Mouse (Mus musculus): Measurements from ENCODE around the gene Bend3. TPM values are rescaled to one million over a fixed set of nuclear protein-coding genes. Genes with fewer than 3 reads are reported as not detected.
A peak's percentile ranks its signal among the peaks of the same experiment; 100 is the strongest.

Gene Bend3
- polyA plus RNA-seq (2015; fragmentation: Nextera tagmentation; extraction: Ambion mirVana), result 2.1 and 2.2 TPM in 2 replicates

GRCm38 (mm10) chr10:43478751-43479435, at the start of gene Bend3:
Gene Bend3 (plus strand): TSS chr10:43478831.
- Histone ChIP-seq H3K9me3 (ENCODE audit: control insufficient read depth, low read length) (no peaks in the 10 kb centered on the region), H3K4me1 (ENCODE audit: control insufficient read depth, insufficient read depth, low read length) (peaks cover 13% of the 10 kb centered on the region), H3K36me3 (ENCODE audit: control insufficient read depth, insufficient read depth, low read length) (no peaks in the 10 kb centered on the region), H3K4me3 (ENCODE audit: low read length) (peak within 1 kb of the TSS; percentile 83), H3K27me3 (replicated peaks; ENCODE audit: control insufficient read depth, insufficient read depth, low read length) (no peaks in the 10 kb centered on the region), H3K27ac (ENCODE audit: low read length) (peak within 1 kb of the TSS; percentile 97), H3K9ac (ENCODE audit: low read depth, low read length) (peak within 1 kb of the TSS; percentile 97), H3K4me2 (ENCODE audit: low read depth, low read length) (peak within 1 kb of the TSS; percentile 89)
- under 1% methylated on average over 90 of the region's 101 CpGs for WGBS
- ATAC-seq, result peak; percentile 57

DNA sequence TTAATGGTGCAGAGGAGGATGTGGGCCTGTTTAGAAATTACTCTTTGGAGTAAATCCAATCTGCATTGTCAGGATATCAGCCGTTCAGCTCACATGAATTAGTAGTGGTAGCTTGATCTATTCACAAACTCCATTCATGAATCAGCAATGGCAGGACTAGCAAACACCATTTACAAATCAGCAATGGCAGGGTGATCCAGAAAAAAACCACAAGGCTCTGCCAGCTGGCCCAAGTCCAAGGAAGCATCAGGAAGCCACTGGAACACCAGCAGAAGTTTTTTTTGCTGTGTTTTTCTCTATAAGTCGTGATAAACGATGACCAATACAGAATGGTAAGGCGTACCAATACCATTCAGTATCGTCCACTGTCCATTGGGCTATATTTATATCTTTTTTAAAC, 48.0 kb upstream of the Bend3 start:
- H3K9ac ChIP-seq (ENCODE audit: low read depth, low read length), result no peak overlapping the region
- H3K27me3 ChIP-seq (replicated peaks; ENCODE audit: control insufficient read depth, insufficient read depth, low read length), result no peaks in the 10 kb centered on the region
- H3K4me2 ChIP-seq (ENCODE audit: low read depth, low read length), result no peak overlapping the region
- H3K4me3 ChIP-seq (ENCODE audit: low read length), result no peak overlapping the region
- H3K4me1 ChIP-seq (ENCODE audit: control insufficient read depth, insufficient read depth, low read length), result no peaks in the 10 kb centered on the region
- H3K36me3 ChIP-seq (ENCODE audit: control insufficient read depth, insufficient read depth, low read length), result no peaks in the 10 kb centered on the region
- peaks cover 4% of the 10 kb centered on the region; the same call in 1 of the 2 replicates for H3K9me3 ChIP-seq (ENCODE audit: control insufficient read depth, low read length)
- no peak overlapping the region for H3K27ac ChIP-seq (ENCODE audit: low read length)
- ATAC-seq, result no peak
- WGBS, result 89% methylated on average over 5 of the region's 5 CpGs

GRCm38 (mm10) chr10:43434326-43434725, 44.3 kb upstream of the Bend3 start:
- ATAC-seq, result no peak
- peaks cover 4% of the 10 kb centered on the region; the same call in 1 of the 2 replicates for H3K9me3 ChIP-seq (ENCODE audit: control insufficient read depth, low read length)
- no peak overlapping the region for H3K9ac ChIP-seq (ENCODE audit: low read depth, low read length)
- 82% methylated on average over 4 of the region's 4 CpGs for WGBS
- no peak overlapping the region for H3K4me2 ChIP-seq (ENCODE audit: low read depth, low read length)
- no peaks in the 10 kb centered on the region for H3K27me3 ChIP-seq (replicated peaks; ENCODE audit: control insufficient read depth, insufficient read depth, low read length)
- H3K36me3 ChIP-seq (ENCODE audit: control insufficient read depth, insufficient read depth, low read length), result no peaks in the 10 kb centered on the region
- no peak overlapping the region for H3K27ac ChIP-seq (ENCODE audit: low read length)
- H3K4me3 ChIP-seq (ENCODE audit: low read length), result no peak overlapping the region
- peaks cover 6% of the 10 kb centered on the region; the same call in 1 of the 2 replicates for H3K4me1 ChIP-seq (ENCODE audit: control insufficient read depth, insufficient read depth, low read length)

GRCm38 (mm10) chr10:43435757-43436156, 42.9 kb upstream of the Bend3 start:
- no peak for ATAC-seq
- no peaks in the 10 kb centered on the region for H3K27me3 ChIP-seq (replicated peaks; ENCODE audit: control insufficient read depth, insufficient read depth, low read length)
- no peak overlapping the region for H3K27ac ChIP-seq (ENCODE audit: low read length)
- H3K4me1 ChIP-seq (ENCODE audit: control insufficient read depth, insufficient read depth, low read length), result peaks cover 13% of the 10 kb centered on the region; the same call in 1 of the 2 replicates
- H3K36me3 ChIP-seq (ENCODE audit: control insufficient read depth, insufficient read depth, low read length), result no peaks in the 10 kb centered on the region
- no peak overlapping the region for H3K4me3 ChIP-seq (ENCODE audit: low read length)
- no peak overlapping the region for H3K9ac ChIP-seq (ENCODE audit: low read depth, low read length)
- WGBS, result 90% methylated on average over 3 of the region's 3 CpGs
- H3K4me2 ChIP-seq (ENCODE audit: low read depth, low read length), result no peak overlapping the region
- peaks cover under 1% of the 10 kb centered on the region; the same call in 1 of the 2 replicates for H3K9me3 ChIP-seq (ENCODE audit: control insufficient read depth, low read length)

GRCm38 (mm10) chr10:43439492-43439941, 39.1 kb upstream of the Bend3 start:
- H3K27ac ChIP-seq (ENCODE audit: low read length), result no peak overlapping the region
- no peak overlapping the region for H3K4me3 ChIP-seq (ENCODE audit: low read length)
- H3K9ac ChIP-seq (ENCODE audit: low read depth, low read length), result no peak overlapping the region
- no peaks in the 10 kb centered on the region for H3K9me3 ChIP-seq (ENCODE audit: control insufficient read depth, low read length)
- H3K4me2 ChIP-seq (ENCODE audit: low read depth, low read length), result no peak overlapping the region
- WGBS, result 26% methylated on average over 7 of the region's 7 CpGs
- H3K36me3 ChIP-seq (ENCODE audit: control insufficient read depth, insufficient read depth, low read length), result no peaks in the 10 kb centered on the region
- no peaks in the 10 kb centered on the region for H3K27me3 ChIP-seq (replicated peaks; ENCODE audit: control insufficient read depth, insufficient read depth, low read length)
- no peak for ATAC-seq
- peaks cover 15% of the 10 kb centered on the region; the same call in 1 of the 2 replicates for H3K4me1 ChIP-seq (ENCODE audit: control insufficient read depth, insufficient read depth, low read length)

- no peaks in the 10 kb centered on the region for H3K36me3 ChIP-seq (ENCODE audit: control insufficient read depth, insufficient read depth, low read length)
- H3K9me3 ChIP-seq (ENCODE audit: control insufficient read depth, low read length), result no peaks in the 10 kb centered on the region
- H3K27me3 ChIP-seq (replicated peaks; ENCODE audit: control insufficient read depth, insufficient read depth, low read length), result no peaks in the 10 kb centered on the region
- H3K4me1 ChIP-seq (ENCODE audit: control insufficient read depth, insufficient read depth, low read length), result peaks cover 15% of the 10 kb centered on the region; the same call in 1 of the 2 replicates
- WGBS, result 40% methylated on average over 13 of the region's 13 CpGs
- ATAC-seq, result no peak
- no peak overlapping the region for H3K27ac ChIP-seq (ENCODE audit: low read length)
- no peak overlapping the region for H3K9ac ChIP-seq (ENCODE audit: low read depth, low read length)
- no peak overlapping the region for H3K4me2 ChIP-seq (ENCODE audit: low read depth, low read length)
- H3K4me3 ChIP-seq (ENCODE audit: low read length), result no peak overlapping the region
Observed at GRCm38 (mm10) chr10:43440050-43440449, 38.6 kb upstream of the Bend3 start.

DNA sequence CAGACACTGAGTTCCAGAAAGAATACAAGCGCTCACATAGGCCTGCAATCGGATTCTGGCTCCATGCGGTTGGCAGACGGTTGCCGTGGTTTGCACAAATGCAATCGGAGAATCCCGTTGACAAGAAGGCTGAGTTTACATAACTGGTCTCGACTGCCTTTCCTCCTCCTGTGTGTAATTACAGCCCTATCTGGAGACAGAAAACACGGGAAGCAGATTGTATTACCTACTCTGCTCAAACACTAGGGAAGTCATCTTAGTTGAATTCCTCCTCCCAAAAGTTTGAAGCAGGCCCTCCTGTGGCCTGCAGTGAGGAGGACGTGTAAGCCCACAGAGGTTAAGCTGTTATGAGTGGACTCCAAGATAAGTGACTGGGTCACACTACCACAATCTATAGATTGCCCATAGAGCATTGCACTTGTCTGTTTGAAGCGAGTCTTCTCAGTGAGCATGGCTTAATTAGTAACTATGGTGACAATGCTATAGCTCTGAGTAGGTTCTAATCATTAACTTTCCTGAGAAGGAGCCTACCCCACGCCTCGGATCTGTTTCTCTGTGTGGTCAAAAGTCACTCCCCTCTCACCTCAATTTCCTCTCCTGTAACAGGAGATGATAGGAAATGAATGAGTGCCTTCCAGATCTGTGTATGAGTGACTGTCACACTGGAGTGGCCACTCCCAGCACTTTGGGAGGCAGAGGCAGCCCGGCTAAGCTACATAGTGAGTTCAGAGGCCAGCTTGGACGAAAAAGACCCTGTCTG, 37.5 kb upstream of the Bend3 start:
- peak; percentile 96 for ATAC-seq
- H3K27me3 ChIP-seq (replicated peaks; ENCODE audit: control insufficient read depth, insufficient read depth, low read length), result no peaks in the 10 kb centered on the region
- H3K27ac ChIP-seq (ENCODE audit: low read length), result peak overlapping the region; percentile 69
- whole genome bisulfite sequencing, result 43% methylated on average over 15 of the region's 15 CpGs
- no peaks in the 10 kb centered on the region for H3K36me3 ChIP-seq (ENCODE audit: control insufficient read depth, insufficient read depth, low read length)
- H3K9ac ChIP-seq (ENCODE audit: low read depth, low read length), result no peak overlapping the region
- H3K9me3 ChIP-seq (ENCODE audit: control insufficient read depth, low read length), result no peaks in the 10 kb centered on the region
- peaks cover 15% of the 10 kb centered on the region; the same call in 1 of the 2 replicates for H3K4me1 ChIP-seq (ENCODE audit: control insufficient read depth, insufficient read depth, low read length)
- H3K4me3 ChIP-seq (ENCODE audit: low read length), result no peak overlapping the region
- 0 out of 2 replicates have a peak overlapping the region, but pooled peaks have one; percentile 21 for H3K4me2 ChIP-seq (ENCODE audit: low read depth, low read length)

DNA sequence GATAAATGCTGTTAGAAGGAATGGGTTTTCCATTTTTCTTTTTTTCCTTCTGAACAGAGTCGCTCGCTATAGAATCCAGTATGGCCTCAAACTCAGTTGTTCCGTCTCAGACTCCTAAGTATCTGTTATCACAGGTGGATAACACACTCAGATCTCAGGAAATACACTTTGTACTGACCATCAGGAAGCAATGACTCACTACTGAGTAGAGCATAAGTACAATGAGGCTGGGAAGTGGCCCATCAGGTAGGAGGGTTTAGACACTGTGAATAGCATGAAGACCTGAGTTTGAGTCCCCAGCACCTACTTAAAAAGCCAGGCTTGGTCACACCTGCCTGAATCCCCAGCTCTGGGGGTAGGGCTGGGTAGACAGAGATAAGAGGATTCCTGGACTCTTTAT, 30.0 kb upstream of the Bend3 start:
- Histone ChIP-seq H3K4me1 (ENCODE audit: control insufficient read depth, insufficient read depth, low read length) (no peaks in the 10 kb centered on the region), H3K4me2 (ENCODE audit: low read depth, low read length) (no peak overlapping the region), H3K36me3 (ENCODE audit: control insufficient read depth, insufficient read depth, low read length) (no peaks in the 10 kb centered on the region), H3K27ac (ENCODE audit: low read length) (no peak overlapping the region), H3K9ac (ENCODE audit: low read depth, low read length) (no peak overlapping the region), H3K9me3 (ENCODE audit: control insufficient read depth, low read length) (no peaks in the 10 kb centered on the region), H3K27me3 (replicated peaks; ENCODE audit: control insufficient read depth, insufficient read depth, low read length) (no peaks in the 10 kb centered on the region), H3K4me3 (ENCODE audit: low read length) (no peak overlapping the region)
- peak; percentile 57; the same call in 1 of the 2 replicates for ATAC-seq
- WGBS, result 88% methylated on average over 3 of the region's 3 CpGs

- H3K27me3 ChIP-seq (replicated peaks; ENCODE audit: control insufficient read depth, insufficient read depth, low read length), result no peaks in the 10 kb centered on the region
- H3K4me3 ChIP-seq (ENCODE audit: low read length), result peak overlapping the region; percentile 25
- no peaks in the 10 kb centered on the region for H3K36me3 ChIP-seq (ENCODE audit: control insufficient read depth, insufficient read depth, low read length)
- H3K4me1 ChIP-seq (ENCODE audit: control insufficient read depth, insufficient read depth, low read length), result no peaks in the 10 kb centered on the region
- no peaks in the 10 kb centered on the region for H3K9me3 ChIP-seq (ENCODE audit: control insufficient read depth, low read length)
- H3K9ac ChIP-seq (ENCODE audit: low read depth, low read length), result peak overlapping the region; percentile 40; the same call in 1 of the 2 replicates
- WGBS, result 23% methylated on average over 16 of the region's 16 CpGs
- peak overlapping the region; percentile 36 for H3K4me2 ChIP-seq (ENCODE audit: low read depth, low read length)
- no peak overlapping the region for H3K27ac ChIP-seq (ENCODE audit: low read length)
- peak; percentile 91 for ATAC-seq
Observed at GRCm38 (mm10) chr10:43451848-43452662, 26.6 kb upstream of the Bend3 start.

Data from intestine, embryonic 16.5 days (tissue).